Mouse (Mus musculus): ENCODE results near the gene Ms4a7.

DNA sequence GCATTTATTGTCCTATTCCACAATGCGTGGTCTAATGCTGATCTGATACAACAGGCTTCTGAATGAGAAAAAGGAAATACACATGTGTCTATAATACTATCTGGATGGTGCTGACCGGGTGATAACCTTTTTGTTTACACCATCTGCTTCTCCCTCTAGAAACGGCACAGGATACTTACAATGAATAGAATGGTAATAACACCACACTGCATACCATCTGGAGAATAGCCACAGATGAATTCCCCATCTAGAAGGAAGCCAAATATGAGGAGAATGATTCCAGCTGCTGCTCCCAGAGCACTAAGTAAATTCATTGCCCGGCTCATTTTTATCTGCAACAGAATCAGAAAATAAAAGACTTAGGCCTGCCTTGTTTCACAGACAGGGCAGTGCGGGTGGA lies 59.5 kb downstream of the Ms4a7 start:
- no peak for TF ChIP-seq CTCF (IDR thresholded peaks at IDR 0.05; ENCODE audit: extremely low read depth, insufficient read depth, low read length)
- no peak for TF ChIP-seq POLR2A (IDR thresholded peaks at IDR 0.05; ENCODE audit: extremely low read depth, insufficient read depth, low read length)
